Mouse (Mus musculus): ENCODE measurements at regions not wholly inside any gene's neighbourhood (a gene's known extent, or its start where the extent isn't known, plus 50 kb on each side); places are given as distances from the start of the nearest gene placed in this dataset.

DNA sequence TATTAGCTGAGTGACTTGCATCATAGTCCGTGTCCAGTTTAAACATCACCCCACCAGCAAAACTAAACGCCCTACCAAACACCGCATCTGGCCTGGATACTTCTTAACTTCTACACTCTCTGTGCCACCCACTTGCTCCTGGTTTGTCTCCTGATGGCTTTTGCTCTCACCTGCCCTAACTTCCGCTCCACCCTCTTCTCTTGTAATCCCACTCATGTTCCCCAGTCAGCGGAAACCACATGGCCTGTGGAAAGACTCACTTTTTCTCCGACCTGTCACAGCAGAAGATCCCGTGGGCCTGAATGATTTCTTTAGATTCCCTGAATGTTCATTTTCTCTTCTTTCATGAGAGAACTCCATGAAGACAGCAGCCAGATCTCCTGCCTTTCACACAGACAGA lies 86.1 kb upstream of the Lgalsl start:
- no peak for DNase-seq (ENCODE audit: low spot score)
- intact Hi-C loops (cut with DNase I), result loop anchor here (2.0 to 5.0 kb wide), 5 partner anchors 40 to 262 kb away; partner anchors contain the start of gene Peli1

DNA sequence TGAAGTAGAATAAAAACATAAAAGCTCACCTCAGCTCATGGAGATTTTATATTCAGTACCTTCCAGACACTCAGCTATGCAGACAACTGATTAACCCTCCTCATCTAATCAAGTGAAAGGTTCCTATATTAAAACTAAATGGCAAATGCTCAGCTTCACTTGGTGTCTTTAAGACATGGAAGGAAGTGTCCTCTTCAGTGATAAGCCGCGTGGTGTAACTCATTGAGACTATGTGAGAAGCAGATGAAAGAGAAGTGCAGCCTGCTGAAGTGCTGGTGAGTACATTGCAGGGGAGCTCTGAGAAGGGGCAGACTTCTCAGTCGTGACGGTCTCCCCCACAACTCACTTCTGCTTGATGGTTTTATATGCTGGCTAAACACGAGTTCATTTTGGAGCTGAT lies 86.6 kb upstream of the Lgalsl start:
- DNase-seq (ENCODE audit: low spot score), result no peak
- intact Hi-C loops (cut with DNase I), result loop anchor here (2.0 to 5.0 kb wide), 5 partner anchors 40 to 261 kb away; partner anchors contain the start of gene Peli1

DNA sequence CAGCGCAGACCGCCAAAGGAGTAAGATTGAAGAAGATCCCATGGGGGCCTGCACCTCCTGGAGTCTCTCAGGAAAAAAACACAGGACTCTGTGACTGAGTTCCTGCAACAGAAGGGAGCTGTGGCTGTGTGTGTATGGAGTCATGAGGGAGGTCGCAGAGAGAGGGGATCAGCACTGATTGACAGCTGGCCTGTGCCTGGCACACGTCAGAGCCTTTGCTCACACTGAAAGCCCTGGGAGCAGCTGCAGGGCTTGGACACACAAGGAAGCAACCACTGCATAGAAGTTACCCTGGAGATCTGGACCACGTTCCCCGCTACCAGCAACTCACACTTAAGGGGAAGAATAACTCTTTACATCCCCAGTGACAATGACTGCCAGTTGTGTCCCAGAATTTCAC lies 92.3 kb upstream of the Lgalsl start:
- intact Hi-C loops (cut with DNase I), result no loop called here
- no peak for DNase-seq (ENCODE audit: low spot score)

DNA sequence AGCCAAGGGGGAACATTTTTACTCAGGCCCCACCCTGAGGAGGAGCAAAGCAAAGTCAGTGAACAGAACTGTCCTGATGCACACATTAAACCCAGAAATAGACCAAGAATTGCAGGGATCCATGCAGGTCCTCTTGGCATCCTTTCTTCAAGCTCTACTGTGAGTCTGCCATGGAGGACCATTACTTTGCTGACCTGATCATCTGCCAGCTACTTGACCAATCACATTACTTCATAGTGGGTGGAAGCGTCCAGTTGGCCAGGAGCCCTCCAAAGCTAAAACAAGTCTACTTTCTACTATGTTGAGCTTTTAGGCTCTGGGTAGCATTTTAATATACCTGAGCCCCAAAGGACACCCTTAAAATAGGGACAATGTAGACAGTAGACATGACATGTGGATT lies 98.6 kb upstream of the Lgalsl start:
- DNase-seq (ENCODE audit: low spot score), result no peak
- intact Hi-C loops (cut with DNase I), result no loop called here

DNA sequence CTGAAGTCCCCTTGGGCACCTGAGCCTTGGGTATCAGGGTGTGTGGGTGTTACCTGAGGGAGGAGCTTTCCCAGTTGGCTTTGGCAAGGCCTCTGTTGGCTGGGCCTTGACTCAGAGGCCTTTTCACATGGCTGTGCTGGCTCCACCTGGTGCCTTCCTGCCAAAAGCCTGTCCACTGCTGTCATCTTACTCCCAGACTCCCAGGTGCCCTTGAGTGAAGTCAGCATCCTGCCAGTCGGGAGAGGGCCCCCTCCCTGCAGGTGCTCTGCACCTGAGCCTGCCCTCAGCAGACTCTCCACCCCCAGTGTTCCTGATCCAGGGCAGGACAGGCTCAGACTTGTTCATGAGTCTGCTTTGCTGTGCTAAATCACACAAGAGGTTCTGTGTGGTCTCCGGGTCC lies 99.2 kb upstream of the Lgalsl start:
- no peak for DNase-seq (ENCODE audit: low spot score)
- intact Hi-C loops (cut with DNase I), result no loop called here

DNA sequence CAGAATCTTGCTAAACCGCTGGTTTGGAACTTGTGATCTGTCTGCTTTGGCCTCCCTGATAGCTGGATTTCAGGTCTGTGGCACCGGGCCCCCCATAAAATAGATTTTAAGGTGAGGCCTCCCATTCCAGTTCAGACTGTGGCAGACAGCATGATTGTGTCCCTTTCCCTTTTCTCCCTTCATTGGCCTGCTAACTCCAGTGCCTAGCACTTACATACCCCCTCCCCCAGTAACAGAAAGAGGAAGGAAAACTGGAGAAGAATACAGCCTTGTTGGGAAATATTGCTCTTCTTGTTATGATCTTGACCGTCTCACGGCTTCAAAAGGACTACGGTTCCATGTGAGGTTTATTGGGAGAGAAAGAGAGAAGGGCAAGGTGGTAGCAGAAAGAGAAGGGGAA lies 99.7 kb upstream of the Lgalsl start:
- intact Hi-C loops (cut with DNase I), result no loop called here
- no peak for DNase-seq (ENCODE audit: low spot score)

GRCm38 (mm10) chr11:20934191-20935062 lies 103.6 kb upstream of the Lgalsl start:
- DNase-seq (ENCODE audit: low spot score), result no peak
- intact Hi-C loops (cut with DNase I), result no loop called here

- intact Hi-C loops (cut with DNase I), result no loop called here
- no peak for DNase-seq (ENCODE audit: low spot score)
Observed at GRCm38 (mm10) chr11:20935063-20935370, 104.2 kb upstream of the Lgalsl start.

DNA sequence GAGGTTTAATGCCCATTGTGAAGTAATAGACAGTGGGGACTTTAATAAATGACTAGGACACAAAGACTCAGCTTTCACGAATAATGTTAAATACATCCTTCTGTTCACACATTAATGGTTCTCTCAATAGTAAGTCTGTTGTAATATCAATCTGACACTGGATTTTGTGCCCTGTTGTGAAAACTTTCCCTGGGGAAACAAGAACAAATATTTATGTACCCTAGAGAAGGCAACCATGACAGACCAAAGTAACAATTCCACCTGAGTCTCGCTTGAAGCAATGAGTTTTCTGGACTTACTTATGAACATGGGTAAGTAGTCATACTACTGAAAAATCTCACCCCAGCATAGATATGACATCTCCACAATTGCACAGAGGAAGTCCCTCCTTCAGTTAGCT lies 105.1 kb upstream of the Lgalsl start:
- no peak for DNase-seq (ENCODE audit: low spot score)
- intact Hi-C loops (cut with DNase I), result no loop called here

DNA sequence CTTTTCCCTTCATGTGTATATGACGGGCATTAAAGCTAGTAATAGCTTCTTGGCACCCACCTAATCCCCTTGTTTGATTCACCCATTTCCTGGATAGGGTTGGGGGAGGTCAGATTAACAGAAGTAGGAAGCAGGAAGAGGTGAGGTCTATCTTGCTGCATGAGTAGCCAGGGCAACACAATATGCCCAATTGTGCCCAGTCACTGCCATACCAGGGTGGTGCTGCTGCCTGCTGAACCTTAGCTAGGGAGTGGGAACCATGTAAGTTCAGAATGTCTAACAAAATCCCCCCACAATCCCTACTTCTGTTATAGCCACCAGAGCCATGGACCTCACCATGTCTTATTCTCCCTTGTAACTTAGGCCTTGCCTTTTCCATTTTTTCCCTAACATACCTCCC lies 106.1 kb upstream of the Lgalsl start:
- intact Hi-C loops (cut with DNase I), result no loop called here
- DNase-seq (ENCODE audit: low spot score), result no peak

- intact Hi-C loops (cut with DNase I), result no loop called here
- no peak for DNase-seq (ENCODE audit: low spot score)
Observed at GRCm38 (mm10) chr11:20937942-20938341, 107.1 kb upstream of the Lgalsl start.

- intact Hi-C loops (cut with DNase I), result no loop called here
- DNase-seq (ENCODE audit: low spot score), result no peak
Observed at GRCm38 (mm10) chr11:20939644-20940043, 108.8 kb upstream of the Lgalsl start.

DNA sequence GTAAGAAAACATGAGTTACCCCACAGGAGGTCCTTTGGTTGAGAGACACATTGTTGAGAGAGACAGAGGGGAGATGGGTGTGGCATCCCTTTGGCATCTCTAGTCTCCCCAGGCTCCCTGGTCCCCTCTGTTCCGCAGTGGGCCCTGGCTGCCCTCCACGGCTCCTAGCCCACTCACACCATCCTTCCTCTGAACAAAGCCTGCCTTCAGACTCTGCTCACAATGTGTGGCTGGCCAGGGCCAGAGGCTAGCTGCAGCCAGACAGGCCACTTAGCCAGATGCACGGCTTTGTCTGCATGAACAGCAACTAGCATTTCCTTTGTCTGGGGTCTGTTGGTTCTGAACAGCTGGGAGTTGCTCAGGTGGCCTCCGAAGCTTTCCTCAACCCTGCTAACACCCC lies 110.7 kb upstream of the Lgalsl start:
- intact Hi-C loops (cut with DNase I), result no loop called here

GRCm38 (mm10) chr11:20955561-20955960 lies 124.7 kb upstream of the Lgalsl start:
- intact Hi-C loops (cut with DNase I), result loop anchor here (5.0 kb wide), 1 partner anchor 38 kb away; no protein-coding TSS in a partner anchor

More for the DNA sequence above, 110.7 kb upstream of the Lgalsl start:
- no peak for DNase-seq (ENCODE audit: low spot score)

GRCm38 (mm10) chr11:20957766-20958165 lies 126.9 kb upstream of the Lgalsl start:
- intact Hi-C loops (cut with DNase I), result loop anchor here (5.0 kb wide), 1 partner anchor 40 kb away; no protein-coding TSS in a partner anchor
- DNase-seq (ENCODE audit: low spot score), result no peak

More at GRCm38 (mm10) chr11:20955561-20955960, 124.7 kb upstream of the Lgalsl start:
- DNase-seq (ENCODE audit: low spot score), result no peak

DNA sequence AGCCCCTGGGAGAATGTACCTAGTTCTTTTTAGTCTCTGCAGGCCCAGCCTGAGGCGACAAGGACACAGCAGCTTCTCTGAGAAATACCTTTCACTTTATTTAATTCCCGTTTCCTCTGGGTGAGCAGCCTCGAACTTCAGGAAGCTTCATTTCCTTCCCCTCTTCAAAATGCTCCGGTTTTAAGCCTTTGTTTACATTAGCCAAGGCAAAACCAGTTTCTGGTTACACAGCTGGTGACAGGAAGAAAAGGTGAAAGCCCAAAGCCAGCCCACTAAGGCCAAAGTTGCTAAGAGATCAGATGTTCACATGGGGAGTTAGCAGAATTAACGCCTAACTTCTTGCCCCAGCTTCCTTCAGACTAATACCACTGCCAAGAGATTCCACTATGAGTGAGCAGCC lies 127.4 kb upstream of the Lgalsl start:
- intact Hi-C loops (cut with DNase I), result loop anchor here (5.0 kb wide), 1 partner anchor 41 kb away; no protein-coding TSS in a partner anchor
- DNase-seq (ENCODE audit: low spot score), result no peak

GRCm38 (mm10) chr11:20960066-20960465 lies 129.2 kb upstream of the Lgalsl start:
- intact Hi-C loops (cut with DNase I), result no loop called here

GRCm38 (mm10) chr11:20960750-20961149 lies 129.9 kb upstream of the Lgalsl start:
- intact Hi-C loops (cut with DNase I), result no loop called here
- no peak for DNase-seq (ENCODE audit: low spot score)

More at GRCm38 (mm10) chr11:20960066-20960465, 129.2 kb upstream of the Lgalsl start:
- no peak for DNase-seq (ENCODE audit: low spot score)

DNA sequence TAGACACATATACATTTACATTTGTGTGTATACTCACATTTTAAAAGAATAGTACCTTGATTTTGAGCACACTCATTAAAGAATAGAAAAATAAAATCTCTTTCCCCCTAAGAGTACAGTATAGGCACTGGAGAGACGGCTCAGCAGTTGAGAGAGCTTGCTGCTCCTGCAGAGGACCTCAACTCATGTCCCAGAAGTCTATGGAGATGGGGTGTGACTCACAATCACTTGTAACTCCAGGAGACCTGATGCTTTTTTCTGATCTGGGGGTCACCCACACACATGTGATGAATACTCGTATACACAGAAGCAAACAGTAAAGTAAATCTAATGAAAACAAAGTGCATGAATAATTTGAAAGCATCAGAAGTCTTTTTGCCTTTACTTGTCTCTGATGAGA lies 129.5 kb upstream of the Peli1 start:
- intact Hi-C loops (cut with DNase I), result no loop called here
- DNase-seq (ENCODE audit: low spot score), result no peak

- intact Hi-C loops (cut with DNase I), result no loop called here
- DNase-seq (ENCODE audit: low spot score), result no peak
Observed at GRCm38 (mm10) chr11:20965575-20966239, 125.4 kb upstream of the Peli1 start.

DNA sequence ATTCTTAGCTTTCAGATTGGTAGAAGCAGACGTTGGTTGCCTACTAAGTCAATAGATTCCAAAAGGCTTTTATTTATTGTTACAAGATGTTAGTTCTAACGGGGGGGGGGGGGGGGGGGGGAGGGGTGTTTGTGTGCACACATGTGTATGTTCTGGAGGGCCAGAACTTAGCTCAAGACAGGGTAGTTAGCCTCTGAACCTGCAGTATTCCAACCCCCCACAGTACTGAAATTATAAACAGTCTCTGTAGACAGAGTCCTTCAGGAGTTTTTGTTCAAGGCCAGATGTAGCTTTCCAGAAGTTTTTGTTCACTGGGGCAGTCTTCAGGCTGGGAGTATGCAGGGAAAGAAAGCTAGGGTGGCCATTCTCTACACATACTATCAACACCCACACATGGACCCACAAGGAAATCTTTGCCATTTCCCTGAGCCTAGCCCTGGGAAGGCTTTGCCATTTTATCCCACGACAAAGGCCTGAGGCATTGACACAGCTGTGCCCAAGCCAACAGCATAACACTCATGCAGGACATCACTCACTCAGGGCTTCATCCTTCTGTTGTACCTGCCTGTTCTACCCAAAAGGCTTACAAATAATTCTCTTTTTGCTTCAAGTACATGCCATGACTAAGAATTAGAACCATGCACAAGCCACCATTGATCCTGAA lies 123.6 kb upstream of the Peli1 start:
- intact Hi-C loops (cut with DNase I), result no loop called here

More for the DNA sequence above, 123.6 kb upstream of the Peli1 start:
- no peak for DNase-seq (ENCODE audit: low spot score)
